Mouse (Mus musculus): ENCODE measurements around the gene Carm1.

Gene Carm1

GRCm38 (mm10) chr9:21614864-21615616, 68.3 kb downstream of the Carm1 start:
- DNase-seq (ENCODE audit: low spot score in 2 of 2) = no peak

GRCm38 (mm10) chr9:21615617-21616231, 69.0 kb downstream of the Carm1 start, which contains the start of gene Smarca4:
TSS of gene Smarca4 (plus strand) at chr9:21616169.
- DNase-seq (ENCODE audit: low spot score in 2 of 2) = peak; percentile 98 to 99

GRCm38 (mm10) chr9:21616232-21616781, 69.6 kb downstream of the Carm1 start:
- DNase-seq (ENCODE audit: low spot score in 2 of 2) = peak; percentile 73 to 82

- DNase-seq (ENCODE audit: low spot score in 2 of 2) = peak in 1 of 2 experiments; percentile 17
Observed at GRCm38 (mm10) chr9:21617066-21617465, 70.4 kb downstream of the Carm1 start.

- DNase-seq (ENCODE audit: low spot score in 2 of 2) = no peak
Observed at GRCm38 (mm10) chr9:21620229-21620628, 73.5 kb downstream of the Carm1 start.

GRCm38 (mm10) chr9:21622676-21623075, 76.0 kb downstream of the Carm1 start:
- DNase-seq (ENCODE audit: low spot score in 2 of 2) = no peak

GRCm38 (mm10) chr9:21625342-21626339, 78.9 kb downstream of the Carm1 start:
- no peak for DNase-seq (ENCODE audit: low spot score in 2 of 2)

GRCm38 (mm10) chr9:21626571-21626970, 79.9 kb downstream of the Carm1 start:
- DNase-seq (ENCODE audit: low spot score in 2 of 2) = no peak

GRCm38 (mm10) chr9:21627145-21627795, 80.6 kb downstream of the Carm1 start:
- no peak for DNase-seq (ENCODE audit: low spot score in 2 of 2)

- no peak for DNase-seq (ENCODE audit: low spot score in 2 of 2)
Observed at GRCm38 (mm10) chr9:21630673-21631072, 84.0 kb downstream of the Carm1 start.

GRCm38 (mm10) chr9:21633106-21633505, 86.4 kb downstream of the Carm1 start:
- DNase-seq (ENCODE audit: low spot score in 2 of 2) = no peak

GRCm38 (mm10) chr9:21635639-21636038, 88.9 kb downstream of the Carm1 start:
- DNase-seq (ENCODE audit: low spot score in 2 of 2) = no peak

GRCm38 (mm10) chr9:21639031-21639430, 92.3 kb downstream of the Carm1 start:
- DNase-seq (ENCODE audit: low spot score in 2 of 2) = no peak

All from urinary bladder, adult 18-20 months (tissue).